Mouse (Mus musculus) kidney, embryonic 16.5 days (tissue): ENCODE measurements at regions not wholly inside any gene's neighbourhood (a gene's known extent, or its start where the extent isn't known, plus 50 kb on each side); places are given as distances from the start of the nearest gene placed in this dataset.

Experiments
- ATAC-seq: fragments of 200-750 bp; cut with Nextera tagmentation; 2 replicates; pipeline ENCODE4 v1.8.0; 2017; ENCODE audit warnings: moderate TSS enrichment; ENCODE audit not compliant: low FRiP score, low TSS enrichment
- H3K27ac ChIP-seq: fragments of 300-500 bp; sonication (generic); 2 replicates; pipeline ENCODE4 v1.5.1; 2014; ENCODE audit warnings: low read length
- H3K27me3 ChIP-seq: fragments of 300-500 bp; sonication (generic); 2 replicates; pipeline ENCODE4 v1.6.1; 2014; ENCODE audit warnings: low read length, control low read depth, mixed read lengths; ENCODE audit not compliant: insufficient read depth
- H3K36me3 ChIP-seq: fragments of 300-500 bp; sonication (generic); 2 replicates; pipeline ENCODE4 v1.6.1; 2014; ENCODE audit warnings: low read length, control low read depth, mixed read lengths; ENCODE audit not compliant: insufficient read depth
- H3K4me1 ChIP-seq: fragments of 300-500 bp; sonication (generic); 2 replicates; pipeline ENCODE4 v1.6.1; 2014; ENCODE audit warnings: low read length, control low read depth, mixed read lengths; ENCODE audit not compliant: insufficient read depth
- H3K4me2 ChIP-seq: fragments of 300-500 bp; sonication (generic); replicated peaks from 2 replicates; pipeline ENCODE4 v1.6.1; 2014; ENCODE audit warnings: low read depth, low read length
- H3K4me3 ChIP-seq: fragments of 300-500 bp; sonication (generic); 2 replicates; pipeline ENCODE4 v1.5.1; 2014; ENCODE audit warnings: mild to moderate bottlenecking, low read length
- H3K9ac ChIP-seq: fragments of 300-500 bp; sonication (generic); replicated peaks from 2 replicates; pipeline ENCODE4 v1.6.1; 2014; ENCODE audit warnings: low read length
- H3K9me3 ChIP-seq: fragments of 300-500 bp; sonication (generic); 2 replicates; pipeline ENCODE4 v1.6.1; 2016; ENCODE audit warnings: low read length, control low read depth
- WGBS: fragments of 180-500 bp; shearing (Covaris S2); extraction: QIAGEN DNeasy Blood & Tissue Kit; methylation state at CpG from one replicate; pipeline ENCODE4 v1.1.7; 2014; 5-methylcytosine and 5-hydroxymethylcytosine counted together

DNA sequence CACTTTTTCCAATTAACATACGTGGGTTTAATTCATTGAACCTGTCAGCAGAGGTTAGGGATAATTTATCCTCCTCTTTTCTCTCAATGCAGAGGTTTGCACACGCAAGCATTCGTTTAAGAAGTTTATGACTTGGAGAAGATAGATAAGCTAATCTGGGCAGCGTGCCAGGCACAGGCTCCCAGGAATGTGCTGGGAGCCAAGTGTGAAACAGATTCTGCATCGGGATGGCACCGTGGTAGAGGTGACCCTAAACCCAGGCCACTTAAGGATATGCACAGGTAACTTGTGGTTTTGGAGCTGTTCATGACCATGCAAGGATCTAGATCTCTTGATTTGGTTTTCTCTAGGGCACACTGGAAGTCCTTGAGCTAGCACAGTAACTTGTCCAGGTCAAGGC lies 113.6 kb downstream of the Anxa2 start:
- H3K9me3 ChIP-seq = no peaks in the 10 kb centered on the region
- H3K4me3 ChIP-seq = no peak overlapping the region
- WGBS = 12% methylated on average over 6 of the region's 6 CpGs
- no peak overlapping the region for H3K9ac ChIP-seq
- ATAC-seq = no peak
- H3K27ac ChIP-seq = no peak overlapping the region
- H3K4me2 ChIP-seq = no peak overlapping the region
- H3K27me3 ChIP-seq = peaks cover 8% of the 10 kb centered on the region
- no peaks in the 10 kb centered on the region for H3K36me3 ChIP-seq
- H3K4me1 ChIP-seq = peaks cover 12% of the 10 kb centered on the region; the same call in 1 of the 2 replicates

DNA sequence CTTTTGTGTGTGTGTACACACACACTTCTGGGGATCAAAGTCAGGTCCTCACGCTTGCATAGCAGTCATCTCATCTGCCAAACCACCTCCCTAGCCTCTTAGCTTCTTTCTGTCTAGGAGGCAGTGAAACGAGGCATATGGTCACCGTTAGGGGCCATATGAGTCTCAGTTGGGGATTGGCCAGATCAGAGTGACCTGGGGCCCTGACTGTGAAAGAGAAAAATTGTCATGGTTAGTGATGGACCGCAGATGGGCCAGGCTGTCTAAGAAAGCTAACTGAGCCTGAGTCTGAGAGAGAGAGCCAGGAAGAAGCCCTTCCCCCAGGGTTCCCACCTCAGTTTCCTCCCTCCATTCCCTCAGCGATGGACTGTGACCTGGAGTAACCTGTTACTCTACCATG lies 89.8 kb downstream of the Anxa2 start:
- Histone ChIP-seq H3K9ac (no peak overlapping the region), H3K4me1 (no peaks in the 10 kb centered on the region), H3K4me2 (no peak overlapping the region), H3K27ac (no peak overlapping the region), H3K9me3 (no peaks in the 10 kb centered on the region), H3K4me3 (no peak overlapping the region), H3K36me3 (no peaks in the 10 kb centered on the region), H3K27me3 (no peaks in the 10 kb centered on the region)
- no peak for ATAC-seq
- WGBS = 48% methylated on average over 5 of the region's 5 CpGs
